Mouse (Mus musculus): Measurements from ENCODE around the gene Utrn. TPM values are rescaled to one million over a fixed set of nuclear protein-coding genes. Genes with fewer than 3 reads are reported as not detected.

Gene Utrn
- polyA plus RNA-seq, 1 experiment, result 13.9 TPM

- H3K27me3 ChIP-seq (ENCODE audit: control insufficient read depth, insufficient read depth, insufficient read length), result no peaks in the 10 kb centered on the region
- H3ac ChIP-seq (ENCODE audit: control insufficient read depth, insufficient read length), result no peak overlapping the region
- no peak overlapping the region for H3K4me3 ChIP-seq
- no peaks in the 10 kb centered on the region for H3K79me2 ChIP-seq (ENCODE audit: control insufficient read depth, insufficient read depth)
- TF ChIP-seq REST (IDR thresholded peaks at IDR 0.05; ENCODE audit: insufficient read depth, insufficient read length), result no peak
- no peak for TF ChIP-seq E2F4 (IDR thresholded peaks at IDR 0.05; ENCODE audit: insufficient read depth)
- TF ChIP-seq USF1 (IDR thresholded peaks at IDR 0.05; ENCODE audit: low read depth), result no peak
- peaks cover 5% of the 10 kb centered on the region for H3K36me3 ChIP-seq (ENCODE audit: control insufficient read depth, insufficient read depth)
- H3K4me2 ChIP-seq (ENCODE audit: low read depth), result no peak overlapping the region
Observed at GRCm38 (mm10) chr10:12505568-12505967, 363.6 kb downstream of the Utrn start.

DNA sequence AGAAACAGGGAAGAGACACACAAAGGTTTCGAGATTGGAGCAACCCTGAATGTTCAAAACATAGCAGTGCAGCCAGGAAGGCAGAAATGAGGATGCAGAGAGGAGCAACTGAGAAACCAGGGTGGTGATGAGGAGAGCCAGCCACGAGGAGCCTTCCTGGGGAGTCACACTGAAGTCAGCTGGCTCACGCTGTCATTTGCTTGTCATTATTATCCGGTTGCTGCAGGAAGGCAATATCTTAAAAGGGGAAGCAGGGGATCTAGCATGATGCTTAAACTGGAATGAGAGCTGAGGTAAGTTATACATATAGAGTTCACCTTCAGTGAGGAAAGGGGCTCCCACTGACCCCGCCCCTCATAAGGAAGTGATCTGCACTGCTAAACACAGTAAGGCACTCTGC is 368.7 kb downstream of the Utrn start:
- no peaks in the 10 kb centered on the region for H3K79me2 ChIP-seq (ENCODE audit: control insufficient read depth, insufficient read depth)
- no peak overlapping the region for H3K4me2 ChIP-seq (ENCODE audit: low read depth)
- H3K36me3 ChIP-seq (ENCODE audit: control insufficient read depth, insufficient read depth), result peaks cover 4% of the 10 kb centered on the region
- no peaks in the 10 kb centered on the region for H3K27me3 ChIP-seq (ENCODE audit: control insufficient read depth, insufficient read depth, insufficient read length)
- no peak overlapping the region for H3K4me3 ChIP-seq
- TF ChIP-seq MYOG (IDR thresholded peaks at IDR 0.05; ENCODE audit: control insufficient read depth in 1 of 3, insufficient read depth in 1 of 3, insufficient read length in 2 of 3, low read depth in 2 of 3), result no peak
- no peak for TF ChIP-seq MYOD1 (IDR thresholded peaks at IDR 0.05; ENCODE audit: control insufficient read depth in 1 of 3, insufficient read length in 2 of 3, low read depth in 2 of 3)
- TF ChIP-seq E2F4 (IDR thresholded peaks at IDR 0.05; ENCODE audit: insufficient read depth), result no peak
- no peak for TF ChIP-seq POLR2AphosphoS2 (IDR thresholded peaks at IDR 0.05; ENCODE audit: insufficient read length, low read depth)
- no peak for TF ChIP-seq TCF12 (IDR thresholded peaks at IDR 0.05; ENCODE audit: insufficient read depth, poor library complexity, severe bottlenecking)
- no peak for TF ChIP-seq POLR2A (IDR thresholded peaks at IDR 0.05; ENCODE audit: insufficient read length, low read depth)
- no peak for TF ChIP-seq REST (IDR thresholded peaks at IDR 0.05; ENCODE audit: insufficient read depth, insufficient read length)
- no peak for TF ChIP-seq MAX (IDR thresholded peaks at IDR 0.05; ENCODE audit: low read depth)
- no peak for TF ChIP-seq USF1 (IDR thresholded peaks at IDR 0.05; ENCODE audit: low read depth)
- no peak for TF ChIP-seq SRF (IDR thresholded peaks at IDR 0.05; ENCODE audit: control insufficient read depth, insufficient read length, low read depth)
- TF ChIP-seq CEBPB (IDR thresholded peaks at IDR 0.05; ENCODE audit: insufficient read depth, poor library complexity, severe bottlenecking), result no peak
- no peak for TF ChIP-seq TCF3 (IDR thresholded peaks at IDR 0.05; ENCODE audit: insufficient read length, low read depth)
- no peak overlapping the region for H3ac ChIP-seq (ENCODE audit: control insufficient read depth, insufficient read length)

- TF ChIP-seq E2F4 (IDR thresholded peaks at IDR 0.05; ENCODE audit: insufficient read depth), result no peak
- TF ChIP-seq MYOG (IDR thresholded peaks at IDR 0.05; ENCODE audit: control insufficient read depth in 1 of 3, insufficient read depth in 1 of 3, insufficient read length in 2 of 3, low read depth in 2 of 3), result no peak
- TF ChIP-seq SRF (IDR thresholded peaks at IDR 0.05; ENCODE audit: control insufficient read depth, insufficient read length, low read depth), result no peak
- no peak for TF ChIP-seq USF1 (IDR thresholded peaks at IDR 0.05; ENCODE audit: low read depth)
- TF ChIP-seq CEBPB (IDR thresholded peaks at IDR 0.05; ENCODE audit: insufficient read depth, poor library complexity, severe bottlenecking), result no peak
- no peak for TF ChIP-seq MAX (IDR thresholded peaks at IDR 0.05; ENCODE audit: low read depth)
- no peak for TF ChIP-seq POLR2A (IDR thresholded peaks at IDR 0.05; ENCODE audit: insufficient read length, low read depth)
- no peak for TF ChIP-seq POLR2AphosphoS2 (IDR thresholded peaks at IDR 0.05; ENCODE audit: insufficient read length, low read depth)
- TF ChIP-seq REST (IDR thresholded peaks at IDR 0.05; ENCODE audit: insufficient read depth, insufficient read length), result no peak
- no peak for TF ChIP-seq TCF12 (IDR thresholded peaks at IDR 0.05; ENCODE audit: insufficient read depth, poor library complexity, severe bottlenecking)
- TF ChIP-seq MYOD1 (IDR thresholded peaks at IDR 0.05; ENCODE audit: control insufficient read depth in 1 of 3, insufficient read length in 2 of 3, low read depth in 2 of 3), result no peak
- TF ChIP-seq TCF3 (IDR thresholded peaks at IDR 0.05; ENCODE audit: insufficient read length, low read depth), result no peak
- H3K4me3 ChIP-seq, result no peak overlapping the region
Observed at GRCm38 (mm10) chr10:12497555-12497954, 371.6 kb downstream of the Utrn start.

GRCm38 (mm10) chr10:12489551-12490177 is 379.5 kb downstream of the Utrn start:
- H3K79me2 ChIP-seq (ENCODE audit: control insufficient read depth, insufficient read depth), result no peaks in the 10 kb centered on the region
- H3K27me3 ChIP-seq (ENCODE audit: control insufficient read depth, insufficient read depth, insufficient read length), result no peaks in the 10 kb centered on the region
- H3K4me3 ChIP-seq, result no peak overlapping the region
- H3K4me2 ChIP-seq (ENCODE audit: low read depth), result no peak overlapping the region
- no peak overlapping the region for H3ac ChIP-seq (ENCODE audit: control insufficient read depth, insufficient read length)
- peaks cover 6% of the 10 kb centered on the region for H3K36me3 ChIP-seq (ENCODE audit: control insufficient read depth, insufficient read depth)
- TF ChIP-seq TCF12 (IDR thresholded peaks at IDR 0.05; ENCODE audit: insufficient read depth, poor library complexity, severe bottlenecking), result no peak
- no peak for TF ChIP-seq MAX (IDR thresholded peaks at IDR 0.05; ENCODE audit: low read depth)
- TF ChIP-seq USF1 (IDR thresholded peaks at IDR 0.05; ENCODE audit: low read depth), result no peak
- TF ChIP-seq CEBPB (IDR thresholded peaks at IDR 0.05; ENCODE audit: insufficient read depth, poor library complexity, severe bottlenecking), result no peak
- TF ChIP-seq REST (IDR thresholded peaks at IDR 0.05; ENCODE audit: insufficient read depth, insufficient read length), result no peak
- TF ChIP-seq MYOD1 (IDR thresholded peaks at IDR 0.05; ENCODE audit: control insufficient read depth in 1 of 3, insufficient read length in 2 of 3, low read depth in 2 of 3), result no peak
- no peak for TF ChIP-seq POLR2A (IDR thresholded peaks at IDR 0.05; ENCODE audit: insufficient read length, low read depth)
- no peak for TF ChIP-seq MYOG (IDR thresholded peaks at IDR 0.05; ENCODE audit: control insufficient read depth in 1 of 3, insufficient read depth in 1 of 3, insufficient read length in 2 of 3, low read depth in 2 of 3)
- no peak for TF ChIP-seq TCF3 (IDR thresholded peaks at IDR 0.05; ENCODE audit: insufficient read length, low read depth)
- no peak for TF ChIP-seq SRF (IDR thresholded peaks at IDR 0.05; ENCODE audit: control insufficient read depth, insufficient read length, low read depth)
- TF ChIP-seq POLR2AphosphoS2 (IDR thresholded peaks at IDR 0.05; ENCODE audit: insufficient read length, low read depth), result no peak
- TF ChIP-seq E2F4 (IDR thresholded peaks at IDR 0.05; ENCODE audit: insufficient read depth), result no peak

More at GRCm38 (mm10) chr10:12497555-12497954, 371.6 kb downstream of the Utrn start:
- Histone ChIP-seq H3K4me2 (ENCODE audit: low read depth) (no peak overlapping the region), H3ac (ENCODE audit: control insufficient read depth, insufficient read length) (no peak overlapping the region), H3K79me2 (ENCODE audit: control insufficient read depth, insufficient read depth) (no peaks in the 10 kb centered on the region), H3K27me3 (ENCODE audit: control insufficient read depth, insufficient read depth, insufficient read length) (no peaks in the 10 kb centered on the region), H3K36me3 (ENCODE audit: control insufficient read depth, insufficient read depth) (peaks cover 4% of the 10 kb centered on the region)

Data from myocyte (in vitro differentiated cells).